Mouse (Mus musculus): ENCODE data around the gene Tbc1d12. TPM values are rescaled to one million over a fixed set of nuclear protein-coding genes. Genes with fewer than 3 reads are reported as not detected.
A peak's percentile ranks its signal among the peaks of the same experiment; 100 is the strongest.

The Tbc1d12 gene
- polyA plus RNA-seq, 1 experiment from 2014 or later = 4.6 TPM

- H3K27ac ChIP-seq = no peak overlapping the region
- H3K4me1 ChIP-seq = no peaks in the 10 kb centered on the region
- H3K9me3 ChIP-seq = no peaks in the 10 kb centered on the region
- H3K27me3 ChIP-seq = no peaks in the 10 kb centered on the region
- ATAC-seq (ENCODE audit: insufficient number of reproducible peaks, insufficient read depth, low FRiP score, low TSS enrichment) = no peak
- H3K36me3 ChIP-seq = peaks cover 8% of the 10 kb centered on the region; the same call in 1 of the 2 replicates
- 49% methylated on average over 3 of the region's 3 CpGs for WGBS
- no peak overlapping the region for H3K4me2 ChIP-seq (replicated peaks)
- H3K9ac ChIP-seq = no peak overlapping the region
- no peak overlapping the region for H3K4me3 ChIP-seq
Measured at GRCm38 (mm10) chr19:38915677-38916076, 79.3 kb downstream of the Tbc1d12 start.

DNA sequence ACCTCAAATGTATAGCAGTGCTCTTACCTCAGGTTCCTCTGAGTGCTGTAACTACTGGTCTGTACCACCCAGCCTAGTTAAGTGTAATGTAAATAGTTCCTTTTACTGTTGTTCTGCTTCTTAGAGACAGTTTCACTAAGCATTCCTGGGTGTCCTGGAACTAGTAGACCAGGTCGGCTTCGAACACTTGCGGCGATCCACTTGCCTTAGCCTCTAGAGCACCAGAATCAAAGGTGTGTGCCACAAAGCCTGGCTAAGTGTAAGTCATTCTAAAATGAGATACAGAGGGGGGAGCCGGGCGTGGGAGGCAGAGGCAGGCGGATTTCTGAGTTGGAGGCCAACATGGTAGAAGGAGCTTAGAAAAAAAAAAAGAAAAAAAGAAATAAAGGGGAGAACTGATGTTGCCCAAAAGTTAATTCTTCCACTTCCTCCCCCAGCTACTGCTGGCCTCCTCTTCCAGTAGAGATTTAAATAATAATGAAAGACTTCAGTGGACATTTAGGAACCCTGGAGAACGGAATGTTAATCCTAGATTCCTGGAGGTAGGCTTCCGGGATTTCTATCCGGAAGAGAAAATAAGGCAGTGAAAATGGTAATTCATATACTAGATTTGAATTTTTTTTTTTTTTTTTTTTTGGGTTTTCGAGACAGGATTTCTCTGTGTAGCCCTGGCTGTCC is 92.2 kb downstream of the Tbc1d12 start:
- Histone ChIP-seq H3K4me3 (no peak overlapping the region), H3K9ac (no peak overlapping the region), H3K36me3 (no peaks in the 10 kb centered on the region), H3K27me3 (no peaks in the 10 kb centered on the region), H3K4me2 (replicated peaks) (no peak overlapping the region), H3K9me3 (no peaks in the 10 kb centered on the region), H3K27ac (no peak overlapping the region), H3K4me1 (peaks cover 12% of the 10 kb centered on the region; the same call in 1 of the 2 replicates)
- WGBS = 94% methylated on average over 10 of the region's 11 CpGs
- ATAC-seq (ENCODE audit: insufficient number of reproducible peaks, insufficient read depth, low FRiP score, low TSS enrichment) = no peak

GRCm38 (mm10) chr19:38929471-38930251 is 93.3 kb downstream of the Tbc1d12 start:
- Histone ChIP-seq H3K36me3 (peaks cover 7% of the 10 kb centered on the region; the same call in 1 of the 2 replicates), H3K4me2 (replicated peaks) (peak overlapping the region; percentile 73), H3K9ac (no peak overlapping the region; the same call in 1 of the 2 replicates), H3K9me3 (no peaks in the 10 kb centered on the region), H3K27ac (no peak overlapping the region), H3K27me3 (no peaks in the 10 kb centered on the region), H3K4me1 (peaks cover 12% of the 10 kb centered on the region; the same call in 1 of the 2 replicates), H3K4me3 (peak overlapping the region; percentile 79; the same call in 1 of the 2 replicates)
- no peak for ATAC-seq (ENCODE audit: insufficient number of reproducible peaks, insufficient read depth, low FRiP score, low TSS enrichment)
- 72% methylated on average over 13 of the region's 13 CpGs for WGBS

- Histone ChIP-seq H3K4me3 (peak overlapping the region; percentile 79), H3K9me3 (no peaks in the 10 kb centered on the region), H3K27ac (peak overlapping the region; percentile 88), H3K9ac (peak overlapping the region; percentile 90), H3K27me3 (no peaks in the 10 kb centered on the region), H3K4me1 (peaks cover 12% of the 10 kb centered on the region; the same call in 1 of the 2 replicates), H3K36me3 (peaks cover 7% of the 10 kb centered on the region; the same call in 1 of the 2 replicates), H3K4me2 (replicated peaks) (peak overlapping the region; percentile 73)
- 2% methylated on average over 23 of the region's 23 CpGs for WGBS
- 0 out of 2 replicates have a peak, but pooled peaks have one; percentile 48 for ATAC-seq (ENCODE audit: insufficient number of reproducible peaks, insufficient read depth, low FRiP score, low TSS enrichment)
Measured at GRCm38 (mm10) chr19:38930252-38930787, 93.9 kb downstream of the Tbc1d12 start.

GRCm38 (mm10) chr19:38930788-38931565 is 94.6 kb downstream of the Tbc1d12 start, which contains the start of gene Hells:
Gene Hells (plus strand): TSS chr19:38930915.
- peak within 1 kb of the TSS; percentile 73 for H3K4me2 ChIP-seq (replicated peaks)
- ATAC-seq (ENCODE audit: insufficient number of reproducible peaks, insufficient read depth, low FRiP score, low TSS enrichment) = peak; percentile 86
- peak within 1 kb of the TSS; percentile 88 for H3K27ac ChIP-seq
- under 1% methylated on average over 70 of the region's 76 CpGs for WGBS
- peak within 1 kb of the TSS; percentile 79 for H3K4me3 ChIP-seq
- no peaks in the 10 kb centered on the region for H3K27me3 ChIP-seq
- H3K36me3 ChIP-seq = peaks cover 9% of the 10 kb centered on the region
- H3K9ac ChIP-seq = peak within 1 kb of the TSS; percentile 90
- no peaks in the 10 kb centered on the region for H3K9me3 ChIP-seq
- peaks cover 12% of the 10 kb centered on the region; the same call in 1 of the 2 replicates for H3K4me1 ChIP-seq

DNA sequence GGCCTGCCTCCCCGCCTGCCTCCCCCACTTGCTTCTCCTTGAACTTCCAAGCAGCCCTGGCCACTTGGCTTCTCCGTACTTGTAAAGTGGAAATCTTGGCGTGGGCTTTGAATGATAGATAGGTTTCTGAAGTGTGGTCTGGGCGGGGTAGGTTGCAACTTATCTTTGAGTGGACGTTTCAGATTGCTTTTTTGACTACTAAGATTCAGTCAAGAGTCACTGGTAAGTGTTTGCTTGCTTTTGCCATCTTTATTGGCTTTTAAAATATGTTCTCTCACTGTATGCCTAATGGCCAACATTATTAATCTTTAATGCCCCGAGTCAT is 95.1 kb downstream of the Tbc1d12 start:
- ATAC-seq (ENCODE audit: insufficient number of reproducible peaks, insufficient read depth, low FRiP score, low TSS enrichment) = 0 out of 2 replicates have a peak, but pooled peaks have one; percentile 29
- H3K9ac ChIP-seq = peak overlapping the region; percentile 90
- H3K27me3 ChIP-seq = no peaks in the 10 kb centered on the region
- H3K4me3 ChIP-seq = peak overlapping the region; percentile 79
- 1% methylated on average over 6 of the region's 6 CpGs for WGBS
- H3K9me3 ChIP-seq = no peaks in the 10 kb centered on the region
- H3K27ac ChIP-seq = peak overlapping the region; percentile 88
- peaks cover 12% of the 10 kb centered on the region; the same call in 1 of the 2 replicates for H3K4me1 ChIP-seq
- H3K36me3 ChIP-seq = peaks cover 13% of the 10 kb centered on the region
- peak overlapping the region; percentile 73 for H3K4me2 ChIP-seq (replicated peaks)

DNA sequence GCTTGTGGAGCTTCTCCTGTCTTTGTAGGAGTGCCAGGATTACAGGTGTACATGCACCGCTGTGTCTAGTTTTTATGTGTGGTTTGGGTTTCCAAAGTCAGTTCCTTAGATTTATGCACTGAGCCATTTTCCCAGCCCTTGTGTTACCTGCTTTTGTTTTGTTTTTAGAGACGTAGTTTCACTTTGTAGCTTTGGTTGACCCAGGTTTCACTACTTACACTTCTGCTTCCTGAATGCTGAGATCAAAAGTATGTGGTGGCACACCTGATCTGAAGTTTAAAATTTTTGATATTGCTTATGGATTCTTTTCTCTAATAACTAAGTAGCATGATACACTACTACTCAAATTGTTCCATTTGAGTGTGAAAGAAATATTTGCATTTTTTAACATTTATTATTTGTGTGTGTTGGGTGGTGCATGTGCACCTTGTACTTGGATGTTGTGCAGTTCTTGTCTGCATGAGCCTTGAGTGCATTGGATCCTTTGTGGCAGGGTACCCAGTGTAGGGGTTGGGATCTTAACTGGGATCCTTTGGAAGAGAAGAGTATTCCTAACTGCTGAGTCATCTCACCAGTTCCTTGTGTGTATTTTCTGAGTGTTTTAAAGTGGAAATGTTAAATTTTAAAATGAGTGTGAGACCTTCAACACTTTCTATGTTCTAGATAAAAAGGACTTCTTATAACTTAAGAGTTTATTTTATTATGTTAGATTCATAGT is 108.4 kb downstream of the Tbc1d12 start:
- Histone ChIP-seq H3K4me1 (no peaks in the 10 kb centered on the region), H3K9me3 (no peaks in the 10 kb centered on the region), H3K27me3 (no peaks in the 10 kb centered on the region), H3K4me2 (replicated peaks) (no peak overlapping the region), H3K9ac (no peak overlapping the region), H3K4me3 (no peak overlapping the region), H3K27ac (no peak overlapping the region), H3K36me3 (peaks cover 43% of the 10 kb centered on the region)
- WGBS = 89% methylated on average over 2 of the region's 2 CpGs
- ATAC-seq (ENCODE audit: insufficient number of reproducible peaks, insufficient read depth, low FRiP score, low TSS enrichment) = no peak

Other genes with a start within 250 kb of the Tbc1d12 start
- gene Noc3l, start 17.3 kb upstream of the Tbc1d12 start, polyA plus RNA-seq (2016; fragmentation: Nextera tagmentation; extraction: Ambion mirVana) = 9.9 and 10.3 TPM in 2 replicates
- 59.1 and 65.8 TPM in 2 replicates for gene Hells, start 94.3 kb downstream of the Tbc1d12 start, polyA plus RNA-seq (2016; fragmentation: Nextera tagmentation; extraction: Ambion mirVana)
- gene Cyp2c55, start 170.4 kb downstream of the Tbc1d12 start, polyA plus RNA-seq (2016; fragmentation: Nextera tagmentation; extraction: Ambion mirVana) = not detected in 2 replicates
- not detected in 2 replicates for gene Cyp2c65, start 224.4 kb downstream of the Tbc1d12 start, polyA plus RNA-seq (2016; fragmentation: Nextera tagmentation; extraction: Ambion mirVana)

Data from embryonic facial prominence, embryonic 12.5 days (tissue).